13 mouse cellular contexts compared by ENCODE assay signal in genomic region chr13:25738601-25739000, GRCm38 (mm10).
A peak's percentile ranks its signal among the peaks of the same experiment; 100 is the strongest.
DNase-seq lines count a peak whose midpoint lies in the region; ATAC-seq lines count a peak whose summit lies in the region.
"Had no signal": no experiment of that assay in that cellular context is flagged by ENCODE, and none has a peak within 500 bp of the region (broad histone marks: within the 10 kb centered on the region; RNA-seq: fewer than 3 reads in every experiment).

No protein-coding gene starts in this region.

- 0 out of 2 replicates have a peak, but pooled peaks cover 4% of the 10 kb centered on the region for H3K4me1 ChIP-seq in hindbrain, embryonic 10.5 days (replicated peaks)
- no peaks in the 10 kb centered on the region for H3K4me1 ChIP-seq in hindbrain, embryonic 11.5 days (replicated peaks; ENCODE audit: control insufficient read depth, insufficient read depth, low read length)
- H3K4me1 ChIP-seq in neural tube, embryonic 11.5 days (ENCODE audit: control insufficient read depth, insufficient read depth, low read length), result no peaks in the 10 kb centered on the region
- H3K4me1 ChIP-seq in neural tube, embryonic 15.5 days, result no peaks in the 10 kb centered on the region
- 0 out of 2 replicates have a peak, but pooled peaks cover 2% of the 10 kb centered on the region for H3K4me1 ChIP-seq in forebrain, embryonic 14.5 days (ENCODE audit: control insufficient read depth, insufficient read depth, low read length)

- no peaks in the 10 kb centered on the region for H3K36me3 ChIP-seq in hindbrain, embryonic 10.5 days
- no peaks in the 10 kb centered on the region for H3K36me3 ChIP-seq in hindbrain, embryonic 11.5 days (ENCODE audit: control insufficient read depth, insufficient read depth, low read length)
- no peaks in the 10 kb centered on the region for H3K36me3 ChIP-seq in neural tube, embryonic 11.5 days (ENCODE audit: control insufficient read depth, insufficient read depth, low read length)
- no peaks in the 10 kb centered on the region for H3K36me3 ChIP-seq in neural tube, embryonic 15.5 days
- no peaks in the 10 kb centered on the region for H3K36me3 ChIP-seq in forebrain, embryonic 14.5 days (ENCODE audit: control insufficient read depth, insufficient read depth, low read length)
- H3K36me3 ChIP-seq: heart, embryonic 15.5 days had no signal

- no peaks in the 10 kb centered on the region for H3K9me3 ChIP-seq in hindbrain, embryonic 10.5 days
- no peaks in the 10 kb centered on the region for H3K9me3 ChIP-seq in hindbrain, embryonic 11.5 days (ENCODE audit: control insufficient read depth, low read length)
- no peaks in the 10 kb centered on the region for H3K9me3 ChIP-seq in neural tube, embryonic 11.5 days (ENCODE audit: control insufficient read depth, low read length)
- no peaks in the 10 kb centered on the region for H3K9me3 ChIP-seq in neural tube, embryonic 15.5 days (replicated peaks)
- H3K9me3 ChIP-seq in forebrain, embryonic 14.5 days (replicated peaks; ENCODE audit: control insufficient read depth, low read length), result no peaks in the 10 kb centered on the region
- H3K9me3 ChIP-seq: heart, embryonic 15.5 days had no signal

- H3K27me3 ChIP-seq in hindbrain, embryonic 10.5 days (ENCODE audit: insufficient read depth, poor library complexity, severe bottlenecking), result no peaks in the 10 kb centered on the region
- H3K27me3 ChIP-seq in hindbrain, embryonic 11.5 days (ENCODE audit: control insufficient read depth, insufficient read depth, low read length), result no peaks in the 10 kb centered on the region
- no peaks in the 10 kb centered on the region for H3K27me3 ChIP-seq in neural tube, embryonic 11.5 days (ENCODE audit: control insufficient read depth, insufficient read depth, low read length)
- H3K27me3 ChIP-seq in neural tube, embryonic 15.5 days (replicated peaks), result no peaks in the 10 kb centered on the region
- no peaks in the 10 kb centered on the region for H3K27me3 ChIP-seq in forebrain, embryonic 14.5 days (replicated peaks; ENCODE audit: control insufficient read depth, insufficient read depth, low read length)
- H3K27me3 ChIP-seq: heart, embryonic 15.5 days had no signal

- ATAC-seq in hindbrain, embryonic 11.5 days (ENCODE audit: low FRiP score), result no peak
- ATAC-seq in neural tube, embryonic 11.5 days (ENCODE audit: insufficient read depth, low FRiP score, low TSS enrichment), result no peak
- no peak for ATAC-seq in neural tube, embryonic 15.5 days (ENCODE audit: low FRiP score)
- peak; percentile 57; the same call in 1 of the 2 replicates for ATAC-seq in forebrain, embryonic 14.5 days
- ATAC-seq: intestine, postnatal 0 days had no signal

- H3K9ac ChIP-seq in hindbrain, embryonic 11.5 days (ENCODE audit: low read depth, low read length), result no peak overlapping the region
- H3K9ac ChIP-seq in neural tube, embryonic 11.5 days (ENCODE audit: low read length), result no peak overlapping the region
- no peak overlapping the region for H3K9ac ChIP-seq in neural tube, embryonic 15.5 days (replicated peaks)
- H3K9ac ChIP-seq in forebrain, embryonic 14.5 days (ENCODE audit: low read length), result no peak overlapping the region
- H3K9ac ChIP-seq: heart, embryonic 15.5 days had no signal

- 33% methylated on average over 2 of the region's 2 CpGs for WGBS in hindbrain, embryonic 10.5 days
- WGBS in hindbrain, embryonic 11.5 days, result 42% methylated on average over 2 of the region's 2 CpGs
- WGBS in neural tube, embryonic 11.5 days, result 36% methylated on average over 2 of the region's 2 CpGs
- WGBS in neural tube, embryonic 15.5 days, result 25% methylated on average over 2 of the region's 2 CpGs
- WGBS in forebrain, embryonic 14.5 days, result 3% methylated on average over 2 of the region's 2 CpGs

- no peak overlapping the region for H3K4me3 ChIP-seq in hindbrain, embryonic 10.5 days
- H3K4me3 ChIP-seq in hindbrain, embryonic 11.5 days (ENCODE audit: low read depth, low read length), result no peak overlapping the region
- no peak overlapping the region for H3K4me3 ChIP-seq in neural tube, embryonic 11.5 days (ENCODE audit: low read depth, low read length)
- no peak overlapping the region for H3K4me3 ChIP-seq in neural tube, embryonic 15.5 days (replicated peaks)
- no peak overlapping the region for H3K4me3 ChIP-seq in forebrain, embryonic 14.5 days (ENCODE audit: low read depth, low read length)
- H3K4me3 ChIP-seq: heart, embryonic 15.5 days; myocyte had no signal

- DNase-seq in hindbrain, embryonic 10.5 days (ENCODE audit: low spot score), result peak; percentile 29
- no peak for DNase-seq in hindbrain, embryonic 11.5 days (ENCODE audit: low spot score)
- DNase-seq in neural tube, embryonic 11.5 days (ENCODE audit: low spot score), result peak; percentile 47
- DNase-seq in forebrain, embryonic 14.5 days (ENCODE audit: low spot score), result peak; percentile 52
- DNase-seq in mesoderm, embryonic 11.5 days (ENCODE audit: low read depth, low spot score), result peak; percentile 78
- DNase-seq in liver, result no peak
- DNase-seq in gastrocnemius, postnatal 36 days, result no peak
- DNase-seq: adrenal gland, postnatal 36 days; cerebellum, adult 9-10 months had no signal

- H3K4me2 ChIP-seq in hindbrain, embryonic 11.5 days (replicated peaks; ENCODE audit: low read depth, low read length), result no peak overlapping the region
- H3K4me2 ChIP-seq in neural tube, embryonic 11.5 days (ENCODE audit: low read depth), result no peak overlapping the region
- H3K4me2 ChIP-seq in neural tube, embryonic 15.5 days, result no peak overlapping the region
- no peak overlapping the region for H3K4me2 ChIP-seq in forebrain, embryonic 14.5 days (ENCODE audit: low read length)
- H3K4me2 ChIP-seq: heart, embryonic 15.5 days had no signal

- intact Hi-C loops in gastrocnemius, postnatal 36 days (cut with DNase I), result no loop called here

- no peak overlapping the region; the same call in 1 of the 2 replicates for H3K27ac ChIP-seq in hindbrain, embryonic 10.5 days
- H3K27ac ChIP-seq in hindbrain, embryonic 11.5 days (ENCODE audit: low read depth, low read length), result no peak overlapping the region
- H3K27ac ChIP-seq in neural tube, embryonic 11.5 days (ENCODE audit: low read depth, low read length), result no peak overlapping the region
- no peak overlapping the region for H3K27ac ChIP-seq in neural tube, embryonic 15.5 days (replicated peaks)
- no peak overlapping the region for H3K27ac ChIP-seq in forebrain, embryonic 14.5 days (ENCODE audit: low read depth, low read length)
- H3K27ac ChIP-seq: heart, embryonic 15.5 days had no signal

Comparison
In these comparisons a context has a peak if more than half of its experiments do, and no peak if none do; other contexts are left out.
1. DNase-seq: peak in hindbrain, embryonic 10.5 days (single experiment), neural tube, embryonic 11.5 days (single experiment), forebrain, embryonic 14.5 days (single experiment) and mesoderm, embryonic 11.5 days (single experiment); none in hindbrain, embryonic 11.5 days (single experiment), liver (single experiment) and gastrocnemius, postnatal 36 days (0 of 2).